Mouse (Mus musculus): ENCODE results near the gene Mt3.

The Mt3 gene

GRCm38 (mm10) chr8:94186542-94186941 lies 34.1 kb downstream of the Mt3 start:
- DNase-seq (ENCODE audit: low spot score) = peak; percentile 85

GRCm38 (mm10) chr8:94187290-94188002 lies 35.0 kb downstream of the Mt3 start:
- no peak for DNase-seq (ENCODE audit: low spot score)

- peak; percentile 64 for DNase-seq (ENCODE audit: low spot score)
Observed at GRCm38 (mm10) chr8:94189275-94190031, 37.0 kb downstream of the Mt3 start.

- DNase-seq (ENCODE audit: low spot score) = peak; percentile 67
Observed at GRCm38 (mm10) chr8:94191101-94191691, 38.8 kb downstream of the Mt3 start.

GRCm38 (mm10) chr8:94192926-94193325 lies 40.5 kb downstream of the Mt3 start:
- no peak for DNase-seq (ENCODE audit: low spot score)

- no peak for DNase-seq (ENCODE audit: low spot score)
Observed at GRCm38 (mm10) chr8:94194591-94195223, 42.3 kb downstream of the Mt3 start.

GRCm38 (mm10) chr8:94199202-94199869 lies 46.9 kb downstream of the Mt3 start:
- peak; percentile 55 for DNase-seq (ENCODE audit: low spot score)
